Mouse (Mus musculus) kidney, adult 2 months (tissue): ENCODE results near the gene Akap10. TPM values are rescaled to one million over a fixed set of nuclear protein-coding genes. Genes with fewer than 3 reads are reported as not detected.
"Not testable (repeated sequence)": the region's sequence is repeated elsewhere in the genome, so short reads cannot be mapped to it uniquely, and the experiment has no call there.

Experiments used
- DNase-seq: peaks from one replicate; pipeline ENCODE4 v3.0.0; 2021
- H3K27ac ChIP-seq: fragments of 200-500 bp; 2 replicates; pipeline ENCODE4 v1.5.1; 2012; ENCODE audit warnings: low read depth, low read length, control low read depth, inconsistent platforms; ENCODE audit not compliant: insufficient read depth
- H3K27me3 ChIP-seq: fragments of 200-500 bp; replicated peaks from 2 replicates; pipeline ENCODE4 v1.6.1; 2012; ENCODE audit warnings: mild to moderate bottlenecking, moderate library complexity, low read length, inconsistent platforms; ENCODE audit not compliant: control insufficient read depth, insufficient read depth
- H3K36me3 ChIP-seq: fragments of 200-500 bp; 2 replicates; pipeline ENCODE4 v1.6.1; 2012; ENCODE audit warnings: mild to moderate bottlenecking, moderate library complexity, low read length, inconsistent platforms; ENCODE audit not compliant: control insufficient read depth, insufficient read depth
- H3K4me1 ChIP-seq: fragments of 200-500 bp; 2 replicates; pipeline ENCODE4 v1.6.1; 2011; ENCODE audit warnings: low read length; ENCODE audit not compliant: control insufficient read depth, insufficient read depth
- H3K4me3 ChIP-seq: fragments of 200-500 bp; 2 replicates; pipeline ENCODE4 v1.5.1; 2011; ENCODE audit warnings: mild to moderate bottlenecking, low read depth, low read length, control low read depth; ENCODE audit not compliant: insufficient read depth
- CTCF ChIP-seq: fragments of 200-500 bp; conservative IDR thresholded peaks from 2 replicates; pipeline ENCODE4 v1.5.1; 2011; ENCODE audit warnings: low read depth, mild to moderate bottlenecking, control low read depth, low read length, moderate library complexity, mixed read lengths; ENCODE audit not compliant: insufficient read depth, insufficient read length
- POLR2A ChIP-seq: fragments of 200-500 bp; IDR thresholded peaks from one replicate; pipeline ENCODE4 v1.6.1; 2011; ENCODE audit warnings: low read depth, low read length, control low read depth
- WGBS: fragments of 180-500 bp; shearing (Covaris S2); methylation state at CpG from one replicate; pipeline ENCODE4 v1.1.7; 2018; 5-methylcytosine and 5-hydroxymethylcytosine counted together
- polyA plus RNA-seq: library from polyadenylated mRNA; depleted of rRNA; stranded (reverse); fragments of >200 nt; gene quantifications from 2 replicates; pipeline ENCODE4 v1.2.3, GENCODE M21; 2012; rRNA removed

Akap10 gene
- polyA plus RNA-seq, 1 experiment, result 17.2 TPM

GRCm38 (mm10) chr11:61854211-61854987, 75.7 kb downstream of the Akap10 start:
- DNase-seq, result peak; percentile 90
- peak overlapping the region; percentile 78 for H3K4me3 ChIP-seq
- under 1% methylated on average over 87 of the region's 87 CpGs for WGBS
- H3K36me3 ChIP-seq, result no peaks in the 10 kb centered on the region
- no peaks in the 10 kb centered on the region for H3K27me3 ChIP-seq
- H3K27ac ChIP-seq, result peak overlapping the region; percentile 78
- TF ChIP-seq POLR2A (peak; percentile 41), CTCF (peak; percentile 47; the same call in 1 of the 2 replicates)
- H3K4me1 ChIP-seq, result no peaks in the 10 kb centered on the region; the same call in 1 of the 2 replicates

- DNase-seq, result no peak
- WGBS, result 6% methylated on average over 5 of the region's 5 CpGs
- Histone ChIP-seq H3K27ac (peak overlapping the region; percentile 18; the same call in 1 of the 2 replicates), H3K27me3 (no peaks in the 10 kb centered on the region), H3K4me1 (no peaks in the 10 kb centered on the region; the same call in 1 of the 2 replicates), H3K36me3 (no peaks in the 10 kb centered on the region), H3K4me3 (peak overlapping the region; percentile 78)
- TF ChIP-seq CTCF (no peak), POLR2A (no peak)
Observed at GRCm38 (mm10) chr11:61853659-61854058, 76.4 kb downstream of the Akap10 start.

GRCm38 (mm10) chr11:61852916-61853315, 77.1 kb downstream of the Akap10 start:
- TF ChIP-seq CTCF, result no peak
- TF ChIP-seq POLR2A, result no peak
- Histone ChIP-seq H3K27ac (no peak overlapping the region), H3K27me3 (no peaks in the 10 kb centered on the region), H3K4me3 (no peak overlapping the region), H3K4me1 (no peaks in the 10 kb centered on the region; the same call in 1 of the 2 replicates), H3K36me3 (no peaks in the 10 kb centered on the region)
- DNase-seq, result no peak

- H3K4me1 ChIP-seq, result no peaks in the 10 kb centered on the region; the same call in 1 of the 2 replicates
- WGBS, result 94% methylated on average over 3 of the region's 3 CpGs
- H3K4me3 ChIP-seq, result no peak overlapping the region
- no peaks in the 10 kb centered on the region for H3K36me3 ChIP-seq
- peak; percentile 18 for DNase-seq
- no peak overlapping the region for H3K27ac ChIP-seq
- H3K27me3 ChIP-seq, result no peaks in the 10 kb centered on the region
- TF ChIP-seq POLR2A, result no peak
Observed at GRCm38 (mm10) chr11:61851195-61851594, 78.9 kb downstream of the Akap10 start.

GRCm38 (mm10) chr11:61840663-61841062, 89.4 kb downstream of the Akap10 start:
- not testable (repeated sequence) for H3K4me1 ChIP-seq, H3K36me3 ChIP-seq, H3K27me3 ChIP-seq, H3K4me3 ChIP-seq, H3K27ac ChIP-seq, DNase-seq
- WGBS, result 79% methylated on average over 3 of the region's 3 CpGs

GRCm38 (mm10) chr11:61839940-61840339, 90.1 kb downstream of the Akap10 start:
- Histone ChIP-seq H3K4me1 (no peaks in the 10 kb centered on the region), H3K27me3 (no peaks in the 10 kb centered on the region), H3K27ac (no peak overlapping the region), H3K36me3 (0 out of 2 replicates have a peak, but pooled peaks cover 2% of the 10 kb centered on the region), H3K4me3 (no peak overlapping the region)
- TF ChIP-seq CTCF (no peak), POLR2A (no peak)
- DNase-seq, result no peak

- Histone ChIP-seq H3K4me1 (no peaks in the 10 kb centered on the region), H3K4me3 (no peak overlapping the region), H3K27ac (no peak overlapping the region), H3K27me3 (no peaks in the 10 kb centered on the region), H3K36me3 (peaks cover 2% of the 10 kb centered on the region; the same call in 1 of the 2 replicates)
- no peak for DNase-seq
- 97% methylated on average over 1 of the region's 1 CpGs for WGBS
- TF ChIP-seq CTCF, result no peak
- TF ChIP-seq POLR2A, result no peak
Observed at GRCm38 (mm10) chr11:61839182-61839581, 90.9 kb downstream of the Akap10 start.

Other genes with a start within 250 kb of the Akap10 start
- 15.4 and 17.6 TPM in 2 replicates for gene Fam83g, start 246.2 kb downstream of the Akap10 start, polyA plus RNA-seq
- 348 and 492 TPM in 2 replicates for gene Slc5a10, start 209.4 kb downstream of the Akap10 start, polyA plus RNA-seq
- gene Prpsap2, start 168.2 kb downstream of the Akap10 start, polyA plus RNA-seq, result 20.3 and 21.4 TPM in 2 replicates
- 47.6 and 54.7 TPM in 2 replicates for gene Ulk2, start 75.2 kb downstream of the Akap10 start, polyA plus RNA-seq
- gene Specc1, start 26.5 kb upstream of the Akap10 start, polyA plus RNA-seq, result 9.2 and 9.7 TPM in 2 replicates